Mouse (Mus musculus) kidney, embryonic 14.5 days (tissue): ENCODE results near the gene Hoxa4. TPM values are rescaled to one million over a fixed set of nuclear protein-coding genes. Genes with fewer than 3 reads are reported as not detected.

Experiments used
- ATAC-seq: fragments of 200-750 bp; cut with Nextera tagmentation; 2 replicates; pipeline ENCODE4 v1.8.0; 2017; ENCODE audit warnings: moderate number of reproducible peaks, mild to moderate bottlenecking, moderate TSS enrichment, moderate library complexity; ENCODE audit not compliant: low FRiP score, low TSS enrichment
- H3K27ac ChIP-seq: fragments of 300-500 bp; sonication (generic); 2 replicates; pipeline ENCODE4 v1.5.1; 2014; ENCODE audit warnings: low read depth, mild to moderate bottlenecking, low read length, moderate library complexity, mixed read lengths
- H3K27me3 ChIP-seq: fragments of 300-500 bp; sonication (generic); 2 replicates; pipeline ENCODE4 v1.6.1; 2014; ENCODE audit warnings: mild to moderate bottlenecking, low read length; ENCODE audit not compliant: control insufficient read depth, insufficient read depth
- H3K36me3 ChIP-seq: fragments of 300-500 bp; sonication (generic); 2 replicates; pipeline ENCODE4 v1.6.1; 2014; ENCODE audit warnings: low read length, mixed read lengths; ENCODE audit not compliant: control insufficient read depth, insufficient read depth
- H3K4me1 ChIP-seq: fragments of 300-500 bp; sonication (generic); 2 replicates; pipeline ENCODE4 v1.6.1; 2014; ENCODE audit warnings: low read length, mixed read lengths; ENCODE audit not compliant: control insufficient read depth, insufficient read depth
- H3K4me2 ChIP-seq: fragments of 300-500 bp; sonication (generic); replicated peaks from 2 replicates; pipeline ENCODE4 v1.6.1; 2014; ENCODE audit warnings: low read depth, mild to moderate bottlenecking, low read length
- H3K4me3 ChIP-seq: fragments of 300-500 bp; sonication (generic); 2 replicates; pipeline ENCODE4 v1.5.1; 2014; ENCODE audit warnings: mild to moderate bottlenecking, low read length
- H3K9ac ChIP-seq: fragments of 300-500 bp; sonication (generic); 2 replicates; pipeline ENCODE4 v1.6.1; 2014; ENCODE audit warnings: low read depth, mild to moderate bottlenecking, low read length, moderate library complexity
- H3K9me3 ChIP-seq: fragments of 300-500 bp; sonication (generic); 2 replicates; pipeline ENCODE4 v1.6.1; 2016; ENCODE audit warnings: low read length; ENCODE audit not compliant: control insufficient read depth
- WGBS: fragments of 180-500 bp; shearing (Covaris S2); extraction: QIAGEN DNeasy Blood & Tissue Kit; methylation state at CpG from one replicate; pipeline ENCODE4 v1.1.7; 2014; 5-methylcytosine and 5-hydroxymethylcytosine counted together
- polyA plus RNA-seq: library from polyadenylated mRNA; unstranded; fragments of >200 nt; fragmentation: Nextera tagmentation; extraction: Ambion mirVana; gene quantifications from 2 replicates; pipeline ENCODE4 v1.2.1, GENCODE M21; 2014

Gene Hoxa4
- polyA plus RNA-seq, 1 experiment from 2014 or later: 3.1 TPM

DNA sequence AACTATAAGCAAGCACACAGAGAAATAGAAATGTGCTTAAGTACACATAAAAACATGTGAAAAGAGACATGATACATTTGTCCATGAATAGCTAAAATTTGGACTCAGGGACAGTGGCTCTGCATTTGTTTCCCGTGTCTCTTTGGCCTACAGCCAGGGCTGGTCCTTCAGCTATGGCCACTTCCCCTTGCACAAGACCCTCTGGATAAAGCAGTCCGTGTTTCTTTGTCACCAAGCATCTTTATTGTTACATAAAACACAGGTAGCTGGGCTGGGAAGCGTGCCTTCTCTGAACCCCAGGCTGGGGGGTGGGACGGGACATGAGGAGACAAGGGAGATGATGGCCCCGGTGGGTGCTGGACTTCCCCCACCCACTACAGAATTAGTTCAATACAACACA, 22.7 kb upstream of the Hoxa4 start:
- H3K27me3 ChIP-seq: no peaks in the 10 kb centered on the region; the same call in 1 of the 2 replicates
- H3K4me1 ChIP-seq: peaks cover 36% of the 10 kb centered on the region
- H3K4me3 ChIP-seq: peak overlapping the region; percentile 15; the same call in 1 of the 2 replicates
- H3K36me3 ChIP-seq: no peaks in the 10 kb centered on the region; the same call in 1 of the 2 replicates
- H3K9ac ChIP-seq: peak overlapping the region; percentile 91; the same call in 1 of the 2 replicates
- no peak for ATAC-seq
- 21% methylated on average over 5 of the region's 5 CpGs for WGBS
- H3K9me3 ChIP-seq: no peaks in the 10 kb centered on the region
- peak overlapping the region; percentile 97 for H3K4me2 ChIP-seq
- H3K27ac ChIP-seq: peak overlapping the region; percentile 27; the same call in 1 of the 2 replicates

DNA sequence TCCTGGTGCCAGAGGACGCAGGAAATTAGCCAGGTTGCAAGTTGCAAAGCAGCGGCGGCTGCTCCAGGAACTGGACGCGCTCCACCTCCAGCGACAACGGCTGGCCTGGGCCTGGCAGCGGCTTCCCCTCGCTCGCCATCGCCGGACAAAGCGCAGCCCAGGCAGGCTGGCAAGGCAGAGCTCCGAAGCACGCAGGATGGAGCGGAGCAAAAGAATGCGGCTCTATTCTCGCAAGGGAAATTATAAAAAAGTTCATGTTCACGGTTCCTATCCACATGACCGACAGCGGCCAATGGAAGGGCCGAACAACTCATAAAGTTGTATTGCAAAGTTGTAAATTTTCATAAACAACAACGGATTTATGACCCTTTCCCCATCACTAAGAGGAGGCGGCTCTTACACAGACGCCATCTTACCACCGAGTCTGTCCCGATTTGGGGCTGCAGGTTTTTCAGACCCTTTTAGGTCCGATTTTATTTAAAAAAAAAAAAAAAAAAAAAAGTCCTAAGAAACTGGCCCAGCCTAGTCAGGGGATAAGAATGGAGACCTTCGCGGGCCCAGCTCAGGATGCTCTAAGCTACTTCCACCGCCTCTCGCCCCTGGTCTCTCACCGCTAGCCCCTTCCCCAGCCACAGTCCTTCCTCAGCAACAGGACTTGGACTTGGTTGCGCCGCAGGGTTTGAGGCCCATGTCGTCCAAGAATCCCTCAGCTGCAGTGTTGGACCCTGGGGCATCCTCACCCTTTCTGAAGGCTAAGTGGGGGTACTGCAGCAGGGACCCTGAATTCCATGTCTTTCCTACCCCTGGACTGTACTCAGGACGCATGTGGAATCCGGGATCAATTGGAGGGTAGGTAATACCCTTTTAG, 21.8 kb upstream of the Hoxa4 start, which contains the start of the genes Hoxa3 and Gm28308:
TSS of gene Hoxa3 (minus strand) at position 218 of the 868 bp plus-strand sequence.
TSS of gene Gm28308 (minus strand) at position 221 of the 868 bp plus-strand sequence.
- ATAC-seq: peak; percentile 63
- H3K4me2 ChIP-seq: peak within 1 kb of the TSS; percentile 97
- no peaks in the 10 kb centered on the region; the same call in 1 of the 2 replicates for H3K36me3 ChIP-seq
- WGBS: 2% methylated on average over 38 of the region's 38 CpGs
- peak within 1 kb of the TSS; percentile 89 for H3K4me3 ChIP-seq
- H3K9me3 ChIP-seq: no peaks in the 10 kb centered on the region
- peak within 1 kb of the TSS; percentile 91 for H3K9ac ChIP-seq
- peaks cover 29% of the 10 kb centered on the region for H3K4me1 ChIP-seq
- H3K27ac ChIP-seq: peak within 1 kb of the TSS; percentile 95
- H3K27me3 ChIP-seq: no peaks in the 10 kb centered on the region; the same call in 1 of the 2 replicates

DNA sequence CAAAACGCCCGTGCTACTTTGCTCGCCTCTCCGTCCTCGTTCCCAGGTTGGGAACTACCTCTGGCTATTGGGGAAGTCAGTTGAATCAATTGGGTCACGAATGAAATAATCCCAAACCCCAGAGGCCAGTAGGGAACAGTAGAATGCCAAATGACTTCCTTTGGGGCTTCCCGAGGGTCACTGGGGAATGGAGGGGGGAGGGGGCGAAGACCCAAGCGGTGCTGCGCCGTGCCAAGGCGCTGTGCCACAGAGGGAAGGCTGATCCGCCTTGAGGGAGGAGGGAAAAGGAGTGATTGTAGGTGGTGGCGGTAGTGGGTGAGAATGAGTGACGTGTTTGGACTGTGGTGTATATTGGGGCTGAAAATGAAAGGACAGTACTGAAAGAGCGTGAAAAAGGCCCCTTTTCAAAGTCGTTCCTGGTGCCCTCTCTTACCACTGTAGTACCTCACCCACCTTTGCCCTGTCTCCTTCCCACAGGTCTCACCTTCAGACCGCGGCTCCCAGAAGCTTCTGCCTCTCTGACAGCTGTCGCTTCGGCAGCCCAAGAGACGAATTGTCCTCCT, 21.1 kb upstream of the Hoxa4 start:
- H3K36me3 ChIP-seq: no peaks in the 10 kb centered on the region; the same call in 1 of the 2 replicates
- H3K27ac ChIP-seq: peak overlapping the region; percentile 95
- ATAC-seq: no peak
- no peaks in the 10 kb centered on the region; the same call in 1 of the 2 replicates for H3K27me3 ChIP-seq
- H3K4me1 ChIP-seq: peaks cover 28% of the 10 kb centered on the region
- H3K4me2 ChIP-seq: peak overlapping the region; percentile 97
- under 1% methylated on average over 22 of the region's 22 CpGs for WGBS
- H3K9ac ChIP-seq: peak overlapping the region; percentile 91
- H3K9me3 ChIP-seq: no peaks in the 10 kb centered on the region
- H3K4me3 ChIP-seq: peak overlapping the region; percentile 89

DNA sequence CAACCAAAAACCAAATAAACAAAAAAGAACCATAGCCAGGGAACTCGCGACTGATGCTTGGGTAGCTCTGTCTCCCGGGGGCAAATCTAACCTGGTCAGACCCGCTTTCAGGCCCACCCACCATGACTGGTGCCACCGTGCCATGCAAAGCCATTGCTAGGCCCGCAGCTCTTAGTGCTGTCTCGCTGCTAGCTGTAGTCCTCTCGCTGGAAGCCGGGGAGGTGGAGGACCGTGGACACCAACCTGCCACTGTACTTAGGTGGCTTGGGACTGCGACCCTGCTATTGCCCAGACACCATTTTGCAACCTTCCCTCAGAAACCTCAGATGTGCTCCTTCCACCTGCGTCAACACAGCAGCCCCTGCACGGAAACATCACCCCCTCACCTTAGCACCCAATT, 20.4 kb upstream of the Hoxa4 start:
- H3K4me1 ChIP-seq: peaks cover 35% of the 10 kb centered on the region
- H3K27me3 ChIP-seq: no peaks in the 10 kb centered on the region; the same call in 1 of the 2 replicates
- peak overlapping the region; percentile 95 for H3K27ac ChIP-seq
- ATAC-seq: no peak
- H3K36me3 ChIP-seq: peaks cover 1% of the 10 kb centered on the region; the same call in 1 of the 2 replicates
- no peaks in the 10 kb centered on the region for H3K9me3 ChIP-seq
- peak overlapping the region; percentile 89 for H3K4me3 ChIP-seq
- 0% methylated on average over 13 of the region's 13 CpGs for WGBS
- H3K9ac ChIP-seq: peak overlapping the region; percentile 91
- H3K4me2 ChIP-seq: peak overlapping the region; percentile 97

DNA sequence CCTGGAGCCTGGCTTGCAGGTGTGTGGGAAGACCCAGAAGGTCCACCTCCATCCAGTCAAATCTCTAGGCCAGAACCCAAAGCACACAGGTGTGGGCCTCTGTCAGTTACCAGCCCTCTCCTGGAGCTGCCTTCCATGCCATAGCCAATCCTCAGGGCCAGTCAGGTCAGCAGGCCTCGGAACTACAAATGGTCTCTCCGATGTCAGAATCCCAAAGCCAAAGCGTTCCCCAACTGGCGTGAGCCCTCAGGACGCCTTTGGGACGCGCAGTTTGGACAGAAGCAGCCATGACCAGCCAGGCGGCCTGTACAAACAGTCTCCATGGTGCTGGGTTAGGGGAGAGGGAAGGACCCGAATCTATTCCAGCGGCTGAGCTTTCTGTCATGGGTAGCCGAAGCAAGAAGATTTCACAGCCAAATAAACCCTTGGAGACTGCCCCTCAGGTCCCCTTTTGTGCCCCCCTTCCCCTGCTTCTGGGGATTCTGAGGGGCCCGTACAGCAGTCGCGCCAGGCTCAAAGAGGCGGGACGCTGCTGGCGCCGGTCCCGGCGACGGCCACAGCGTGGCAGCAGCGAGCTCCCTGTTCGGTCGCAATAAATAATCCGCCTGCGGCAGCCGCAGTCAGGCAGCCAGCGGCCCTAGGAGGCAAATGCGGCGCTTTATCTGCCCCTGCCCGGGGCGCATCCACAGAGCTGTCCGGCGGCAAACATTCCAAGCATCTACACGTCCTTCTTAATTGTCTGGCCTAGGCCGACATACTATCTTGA, 19.8 kb upstream of the Hoxa4 start:
- peaks cover 6% of the 10 kb centered on the region; the same call in 1 of the 2 replicates for H3K36me3 ChIP-seq
- no peaks in the 10 kb centered on the region; the same call in 1 of the 2 replicates for H3K27me3 ChIP-seq
- peak overlapping the region; percentile 91 for H3K9ac ChIP-seq
- peak overlapping the region; percentile 97 for H3K4me2 ChIP-seq
- peak overlapping the region; percentile 89 for H3K4me3 ChIP-seq
- peak; percentile 26 for ATAC-seq
- peak overlapping the region; percentile 95 for H3K27ac ChIP-seq
- under 1% methylated on average over 37 of the region's 37 CpGs for WGBS
- H3K4me1 ChIP-seq: peaks cover 41% of the 10 kb centered on the region
- H3K9me3 ChIP-seq: no peaks in the 10 kb centered on the region

DNA sequence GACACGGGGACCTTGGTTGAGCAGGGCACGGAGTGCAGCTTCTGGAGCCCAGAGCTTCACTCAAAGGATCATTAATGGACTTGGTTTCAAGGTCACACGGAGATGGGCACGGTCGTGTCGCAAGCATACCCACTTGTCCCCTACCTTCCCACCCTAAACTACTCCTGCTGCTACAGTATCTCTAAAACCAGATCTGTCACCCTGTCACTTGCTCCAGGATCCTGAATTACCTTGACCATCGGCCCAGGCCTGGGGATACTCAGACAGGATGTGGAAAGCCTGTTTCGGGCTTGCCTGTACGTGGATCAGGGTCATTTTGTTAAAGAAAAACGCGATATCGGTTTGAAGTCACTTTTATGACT, 18.1 kb upstream of the Hoxa4 start:
- Histone ChIP-seq H3K9me3 (no peaks in the 10 kb centered on the region), H3K9ac (peak overlapping the region; percentile 91), H3K4me2 (peak overlapping the region; percentile 97), H3K27me3 (no peaks in the 10 kb centered on the region; the same call in 1 of the 2 replicates), H3K27ac (peak overlapping the region; percentile 76), H3K4me1 (peaks cover 48% of the 10 kb centered on the region), H3K4me3 (peak overlapping the region; percentile 89), H3K36me3 (peaks cover 22% of the 10 kb centered on the region)
- ATAC-seq: no peak
- WGBS: 4% methylated on average over 12 of the region's 12 CpGs

DNA sequence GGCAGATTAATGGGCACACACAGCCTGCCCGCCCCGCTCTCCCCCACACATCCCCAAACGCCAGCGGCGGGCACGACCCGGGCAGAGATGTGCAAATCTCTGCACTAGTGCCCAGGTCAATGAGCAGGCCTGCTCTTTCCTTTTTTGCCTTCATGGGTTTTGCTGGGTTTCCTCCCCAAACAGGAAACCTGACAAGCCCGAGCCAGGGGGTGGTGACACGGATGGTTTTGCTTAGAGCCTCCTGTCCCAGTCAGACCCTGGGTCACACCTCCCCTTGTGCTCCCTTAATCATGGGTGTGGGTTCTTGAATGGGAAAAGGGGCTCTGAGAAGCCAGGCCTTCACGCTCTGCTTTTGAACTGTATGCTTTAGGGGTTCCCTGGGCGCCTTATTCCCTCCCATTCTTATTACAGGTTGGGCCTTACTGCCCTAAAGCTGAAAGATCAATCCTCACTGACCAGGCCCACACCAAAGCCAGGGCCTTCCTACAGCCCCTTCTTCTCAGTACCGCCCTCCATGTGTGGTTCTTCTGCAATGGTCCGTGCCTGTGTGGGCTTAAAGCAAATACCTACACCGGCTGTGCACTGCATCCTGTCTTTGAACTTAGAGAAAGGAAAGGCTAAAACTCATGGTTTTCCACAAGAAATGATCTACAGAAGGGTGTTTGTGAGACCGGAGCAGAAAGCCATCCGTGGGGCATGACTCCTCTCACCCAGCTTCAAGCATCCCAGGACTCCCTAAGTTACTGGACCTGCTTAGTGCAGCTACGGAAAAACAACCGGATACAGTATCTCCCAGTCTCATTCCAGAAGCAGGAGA, 17.5 kb upstream of the Hoxa4 start:
- peaks cover 45% of the 10 kb centered on the region for H3K4me1 ChIP-seq
- peak overlapping the region; percentile 91 for H3K9ac ChIP-seq
- H3K27ac ChIP-seq: peak overlapping the region; percentile 76
- H3K36me3 ChIP-seq: peaks cover 26% of the 10 kb centered on the region
- no peaks in the 10 kb centered on the region for H3K9me3 ChIP-seq
- H3K4me2 ChIP-seq: peak overlapping the region; percentile 97
- 3% methylated on average over 18 of the region's 18 CpGs for WGBS
- ATAC-seq: no peak
- no peaks in the 10 kb centered on the region; the same call in 1 of the 2 replicates for H3K27me3 ChIP-seq
- H3K4me3 ChIP-seq: peak overlapping the region; percentile 89
